Mouse (Mus musculus) liver, adult 2 months (tissue): ENCODE measurements at regions not wholly inside any gene's neighbourhood (a gene's known extent, or its start where the extent isn't known, plus 50 kb on each side); places are given as distances from the start of the nearest gene placed in this dataset.

Experiments used
- CTCF ChIP-seq: fragments of 200-500 bp; IDR thresholded peaks from 2 replicates; pipeline ENCODE4 v1.5.1; 2011; ENCODE audit warnings: low read depth, low read length, control low read depth
- POLR2A ChIP-seq: fragments of 200-500 bp; IDR thresholded peaks from 2 replicates; pipeline ENCODE4 v1.6.1; 2011; ENCODE audit warnings: low read length, control low read depth; ENCODE audit not compliant: insufficient read depth; ENCODE audit errors: extremely low read depth

- TF ChIP-seq CTCF (no peak), POLR2A (no peak)
Observed at GRCm38 (mm10) chr4:142577519-142577918, 338.3 kb upstream of the Kazn start.
